Mouse (Mus musculus) MEL (cell line): ENCODE measurements around the gene Vmn1r14.

Source experiments
- CTCF ChIP-seq, 3 experiments: IDR thresholded peaks in 2 of 3; conservative IDR thresholded peaks in 1 of 3; 2 replicates each; pipeline ENCODE4 v1.5.1; 2011 to 2012; ENCODE audit warnings: low read length in 3 of 3, low read depth in 2 of 3, mild to moderate bottlenecking in 2 of 3, improper control_type of control experiment in 1 of 3, inconsistent platforms in 1 of 3, mixed read lengths in 1 of 3, moderate library complexity in 1 of 3; ENCODE audit not compliant: control insufficient read depth in 1 of 3, insufficient read depth in 1 of 3, poor library complexity in 1 of 3, severe bottlenecking in 1 of 3
- GABPA ChIP-seq: IDR thresholded peaks from 2 replicates; pipeline ENCODE4 v1.6.1; 2012; ENCODE audit warnings: low read depth, mild to moderate bottlenecking, inconsistent platforms, low read length, improper control_type of control experiment, moderate library complexity
- GATA1 ChIP-seq: IDR thresholded peaks from 2 replicates; pipeline ENCODE4 v1.6.1; 2011; ENCODE audit warnings: low read depth, low read length, improper control_type of control experiment
- SIN3A ChIP-seq: IDR thresholded peaks from 2 replicates; pipeline ENCODE4 v1.6.1; 2012; ENCODE audit warnings: low read length, improper control_type of control experiment, inconsistent platforms

DNA sequence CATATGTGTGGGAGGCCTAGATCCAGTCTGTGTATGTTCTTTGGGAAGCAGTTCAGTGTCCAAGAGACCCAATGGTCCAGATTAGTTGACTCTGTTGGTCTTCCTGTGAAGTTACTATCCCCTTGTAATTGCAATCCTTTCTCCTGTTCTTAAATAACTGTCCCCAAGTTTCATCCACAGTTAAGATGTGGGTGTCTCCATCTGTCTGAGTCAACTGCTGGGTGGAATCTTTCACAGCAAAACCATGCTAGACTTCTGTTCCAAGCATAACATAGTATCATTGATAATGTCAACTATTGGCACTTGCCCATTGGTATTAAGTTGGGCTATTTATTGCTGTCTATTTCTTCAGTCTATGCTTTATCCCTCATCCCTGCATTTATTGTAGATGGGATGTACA, 47.5 kb downstream of the Vmn1r14 start:
- TF ChIP-seq GABPA (no peak), CTCF (IDR thresholded peaks at IDR 0.05 in 2 of 3, conservative IDR thresholded peaks at IDR 0.05 in 1 of 3; ENCODE audit: control insufficient read depth in 1 of 3, insufficient read depth in 1 of 3, low read depth in 2 of 3, low read length in 3 of 3, poor library complexity in 1 of 3, severe bottlenecking in 1 of 3) (no peak), SIN3A (no peak), GATA1 (no peak)
